Mouse (Mus musculus): ENCODE measurements around the gene Ppm1m. TPM values are rescaled to one million over a fixed set of nuclear protein-coding genes. Genes with fewer than 3 reads are reported as not detected.
"Not testable (repeated sequence)": the region's sequence is repeated elsewhere in the genome, so short reads cannot be mapped to it uniquely, and the experiment has no call there.

Gene Ppm1m
- polyA plus RNA-seq, 1 experiment from 2014 or later: 11.5 TPM

- Histone ChIP-seq H3K36me3 (ENCODE audit: control insufficient read depth, insufficient read depth) (no peaks in the 10 kb centered on the region), H3K9ac (ENCODE audit: low read depth, low read length) (peak within 1 kb of the TSS; percentile 89), H3K9me3 (replicated peaks; ENCODE audit: control insufficient read depth, low read length) (no peaks in the 10 kb centered on the region), H3K4me2 (ENCODE audit: low read depth, low read length) (peak within 1 kb of the TSS; percentile 88), H3K4me3 (ENCODE audit: low read depth, low read length) (peak within 1 kb of the TSS; percentile 91), H3K4me1 (ENCODE audit: control insufficient read depth, low read depth, low read length) (peaks cover 31% of the 10 kb centered on the region), H3K27ac (ENCODE audit: low read length) (peak within 1 kb of the TSS; percentile 95), H3K27me3 (ENCODE audit: control insufficient read depth, insufficient read depth, low read depth, low read length) (no peaks in the 10 kb centered on the region)
- ATAC-seq (ENCODE audit: low read depth): peak; percentile 94
- under 1% methylated on average over 44 of the region's 81 CpGs for WGBS (ENCODE audit: insufficient replicate concordance)
These were observed 28.8 kb downstream of the Ppm1m start, which contains the start of gene Wdr82 for GRCm38 (mm10) chr9:106170556-106171345. Wdr82 (plus strand) TSS chr9:106170928.

DNA sequence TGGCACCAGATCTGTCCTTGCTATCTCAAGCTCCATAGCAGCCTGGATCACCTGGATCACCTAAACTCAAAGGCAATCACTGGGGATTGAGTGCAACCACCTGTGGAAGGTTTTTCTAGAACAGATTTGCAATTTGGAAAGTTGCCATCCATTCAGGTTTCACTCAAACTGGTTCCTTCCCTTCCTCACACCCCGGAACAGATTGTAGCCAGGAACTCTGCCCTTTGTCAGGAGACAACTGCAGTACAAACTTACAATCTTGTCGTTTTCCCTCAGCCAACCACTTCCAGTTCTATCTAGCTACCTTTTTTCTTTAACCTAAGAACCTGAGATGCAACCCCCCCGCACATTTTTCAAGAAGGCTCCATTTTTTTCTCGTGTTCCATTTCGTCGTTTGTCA, 29.6 kb downstream of the Ppm1m start:
- Histone ChIP-seq H3K27ac (ENCODE audit: low read length) (no peak overlapping the region), H3K27me3 (ENCODE audit: control insufficient read depth, insufficient read depth, low read depth, low read length) (no peaks in the 10 kb centered on the region), H3K9me3 (replicated peaks; ENCODE audit: control insufficient read depth, low read length) (no peaks in the 10 kb centered on the region), H3K9ac (ENCODE audit: low read depth, low read length) (no peak overlapping the region), H3K4me3 (ENCODE audit: low read depth, low read length) (no peak overlapping the region), H3K36me3 (ENCODE audit: control insufficient read depth, insufficient read depth) (no peaks in the 10 kb centered on the region), H3K4me2 (ENCODE audit: low read depth, low read length) (no peak overlapping the region), H3K4me1 (ENCODE audit: control insufficient read depth, low read depth, low read length) (peaks cover 26% of the 10 kb centered on the region)
- ATAC-seq (ENCODE audit: low read depth): no peak
- 40% methylated on average over 6 of the region's 6 CpGs for WGBS (ENCODE audit: insufficient replicate concordance)

GRCm38 (mm10) chr9:106169006-106169405, 30.5 kb downstream of the Ppm1m start:
- H3K9me3 ChIP-seq (replicated peaks; ENCODE audit: control insufficient read depth, low read length); H3K27me3 ChIP-seq (ENCODE audit: control insufficient read depth, insufficient read depth, low read depth, low read length); ATAC-seq (ENCODE audit: low read depth); H3K9ac ChIP-seq (ENCODE audit: low read depth, low read length); H3K36me3 ChIP-seq (ENCODE audit: control insufficient read depth, insufficient read depth); H3K4me3 ChIP-seq (ENCODE audit: low read depth, low read length); H3K27ac ChIP-seq (ENCODE audit: low read length); H3K4me2 ChIP-seq (ENCODE audit: low read depth, low read length): not testable (repeated sequence)
- peaks cover 21% of the 10 kb centered on the region for H3K4me1 ChIP-seq (ENCODE audit: control insufficient read depth, low read depth, low read length)
- WGBS (ENCODE audit: insufficient replicate concordance): 59% methylated on average over 1 of the region's 1 CpGs

DNA sequence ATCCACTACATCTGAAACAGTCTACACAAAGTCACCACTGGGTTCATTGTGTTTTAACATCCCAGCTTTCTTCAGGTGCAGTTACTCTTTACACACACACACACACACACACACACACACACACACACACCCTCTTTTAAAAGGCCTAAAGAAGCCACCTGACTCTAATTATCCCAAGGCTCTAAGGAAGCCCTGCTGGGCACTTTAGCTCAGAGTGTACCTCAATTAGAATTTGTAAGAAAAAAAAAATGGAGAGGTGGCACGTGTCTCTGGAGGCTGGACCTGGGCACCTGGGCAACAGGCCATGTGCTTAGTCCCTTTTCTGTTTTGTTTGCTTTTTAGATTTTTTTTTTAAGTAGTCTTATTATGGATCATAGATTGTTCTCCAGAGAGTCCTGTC, 31.8 kb downstream of the Ppm1m start:
- Histone ChIP-seq H3K9ac (ENCODE audit: low read depth, low read length) (no peak overlapping the region), H3K4me2 (ENCODE audit: low read depth, low read length) (no peak overlapping the region), H3K9me3 (replicated peaks; ENCODE audit: control insufficient read depth, low read length) (no peaks in the 10 kb centered on the region), H3K4me1 (ENCODE audit: control insufficient read depth, low read depth, low read length) (peaks cover 11% of the 10 kb centered on the region), H3K4me3 (ENCODE audit: low read depth, low read length) (no peak overlapping the region), H3K27ac (ENCODE audit: low read length) (no peak overlapping the region), H3K36me3 (ENCODE audit: control insufficient read depth, insufficient read depth) (no peaks in the 10 kb centered on the region), H3K27me3 (ENCODE audit: control insufficient read depth, insufficient read depth, low read depth, low read length) (no peaks in the 10 kb centered on the region)
- ATAC-seq (ENCODE audit: low read depth): no peak
- 57% methylated on average over 1 of the region's 1 CpGs for WGBS (ENCODE audit: insufficient replicate concordance)

GRCm38 (mm10) chr9:106167241-106167640, 32.3 kb downstream of the Ppm1m start:
- Histone ChIP-seq H3K4me2 (ENCODE audit: low read depth, low read length) (no peak overlapping the region), H3K4me3 (ENCODE audit: low read depth, low read length) (no peak overlapping the region), H3K9me3 (replicated peaks; ENCODE audit: control insufficient read depth, low read length) (no peaks in the 10 kb centered on the region), H3K9ac (ENCODE audit: low read depth, low read length) (no peak overlapping the region), H3K36me3 (ENCODE audit: control insufficient read depth, insufficient read depth) (no peaks in the 10 kb centered on the region), H3K4me1 (ENCODE audit: control insufficient read depth, low read depth, low read length) (peaks cover 11% of the 10 kb centered on the region), H3K27ac (ENCODE audit: low read length) (no peak overlapping the region), H3K27me3 (ENCODE audit: control insufficient read depth, insufficient read depth, low read depth, low read length) (no peaks in the 10 kb centered on the region)
- no peak for ATAC-seq (ENCODE audit: low read depth)
- 57% methylated on average over 3 of the region's 3 CpGs for WGBS (ENCODE audit: insufficient replicate concordance)

DNA sequence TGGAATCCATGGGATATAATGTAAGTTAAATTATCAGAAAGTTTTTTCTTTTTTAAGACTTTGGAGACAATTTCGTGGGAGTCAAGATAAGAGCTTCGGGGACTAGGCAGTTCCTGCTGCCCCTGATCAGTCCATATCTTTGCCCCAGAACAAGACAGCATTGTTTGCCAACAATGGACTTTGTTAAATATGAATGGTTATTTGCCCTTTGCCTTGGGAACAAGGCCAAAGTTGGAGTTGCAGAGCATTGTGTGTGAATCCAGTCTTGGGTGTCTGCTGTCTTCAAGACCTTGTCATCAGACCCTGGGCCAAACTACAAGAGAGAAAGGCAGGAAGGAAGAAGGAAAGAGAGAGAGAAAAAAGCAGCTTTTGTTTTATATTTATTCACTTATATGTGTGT, 32.8 kb downstream of the Ppm1m start:
- H3K9me3 ChIP-seq (replicated peaks; ENCODE audit: control insufficient read depth, low read length): no peaks in the 10 kb centered on the region
- no peak overlapping the region for H3K27ac ChIP-seq (ENCODE audit: low read length)
- H3K4me1 ChIP-seq (ENCODE audit: control insufficient read depth, low read depth, low read length): peaks cover 11% of the 10 kb centered on the region
- no peak overlapping the region for H3K4me3 ChIP-seq (ENCODE audit: low read depth, low read length)
- ATAC-seq (ENCODE audit: low read depth): no peak
- no peaks in the 10 kb centered on the region for H3K36me3 ChIP-seq (ENCODE audit: control insufficient read depth, insufficient read depth)
- 40% methylated on average over 2 of the region's 2 CpGs for WGBS (ENCODE audit: insufficient replicate concordance)
- H3K4me2 ChIP-seq (ENCODE audit: low read depth, low read length): no peak overlapping the region
- H3K27me3 ChIP-seq (ENCODE audit: control insufficient read depth, insufficient read depth, low read depth, low read length): no peaks in the 10 kb centered on the region; the same call in 1 of the 2 replicates
- H3K9ac ChIP-seq (ENCODE audit: low read depth, low read length): no peak overlapping the region

- H3K27me3 ChIP-seq (ENCODE audit: control insufficient read depth, insufficient read depth, low read depth, low read length): no peaks in the 10 kb centered on the region; the same call in 1 of the 2 replicates
- WGBS (ENCODE audit: insufficient replicate concordance): 46% methylated on average over 5 of the region's 5 CpGs
- peak overlapping the region; percentile 90 for H3K4me2 ChIP-seq (ENCODE audit: low read depth, low read length)
- peak overlapping the region; percentile 74 for H3K9ac ChIP-seq (ENCODE audit: low read depth, low read length)
- H3K4me3 ChIP-seq (ENCODE audit: low read depth, low read length): peak overlapping the region; percentile 81
- no peak for ATAC-seq (ENCODE audit: low read depth)
- no peaks in the 10 kb centered on the region for H3K36me3 ChIP-seq (ENCODE audit: control insufficient read depth, insufficient read depth)
- H3K27ac ChIP-seq (ENCODE audit: low read length): peak overlapping the region; percentile 93
- peaks cover 5% of the 10 kb centered on the region for H3K4me1 ChIP-seq (ENCODE audit: control insufficient read depth, low read depth, low read length)
- H3K9me3 ChIP-seq (replicated peaks; ENCODE audit: control insufficient read depth, low read length): no peaks in the 10 kb centered on the region
These were observed 39.1 kb downstream of the Ppm1m start for GRCm38 (mm10) chr9:106160426-106160825.

- peak overlapping the region; percentile 90 for H3K4me2 ChIP-seq (ENCODE audit: low read depth, low read length)
These were observed 39.7 kb downstream of the Ppm1m start for GRCm38 (mm10) chr9:106159784-106160301.

DNA sequence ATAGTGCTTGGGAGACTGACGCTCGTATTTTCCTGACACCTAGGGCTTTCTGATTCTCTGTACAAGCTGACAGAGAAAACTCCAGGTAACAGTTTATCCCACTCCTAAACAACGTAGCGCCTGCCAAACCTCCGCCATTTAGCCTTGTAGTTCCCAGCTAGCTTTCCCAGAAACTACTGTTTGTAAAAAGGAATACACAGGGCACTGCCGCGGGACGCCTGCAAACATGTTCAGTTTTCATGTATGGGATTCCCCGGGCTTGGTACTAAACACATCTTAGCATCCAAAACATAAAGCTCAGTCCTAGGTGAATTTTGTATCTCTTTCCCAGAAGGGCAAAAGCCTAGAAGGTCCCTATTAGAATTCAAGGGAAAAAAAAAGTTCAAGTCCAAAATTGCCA, 40.3 kb downstream of the Ppm1m start:
- Histone ChIP-seq H3K4me3 (ENCODE audit: low read depth, low read length) (peak overlapping the region; percentile 81; the same call in 1 of the 2 replicates), H3K9me3 (replicated peaks; ENCODE audit: control insufficient read depth, low read length) (no peaks in the 10 kb centered on the region), H3K36me3 (ENCODE audit: control insufficient read depth, insufficient read depth) (no peaks in the 10 kb centered on the region), H3K27me3 (ENCODE audit: control insufficient read depth, insufficient read depth, low read depth, low read length) (no peaks in the 10 kb centered on the region; the same call in 1 of the 2 replicates), H3K4me1 (ENCODE audit: control insufficient read depth, low read depth, low read length) (peaks cover 5% of the 10 kb centered on the region), H3K27ac (ENCODE audit: low read length) (no peak overlapping the region), H3K9ac (ENCODE audit: low read depth, low read length) (no peak overlapping the region), H3K4me2 (ENCODE audit: low read depth, low read length) (peak overlapping the region; percentile 90)
- 87% methylated on average over 9 of the region's 9 CpGs for WGBS (ENCODE audit: insufficient replicate concordance)
- no peak for ATAC-seq (ENCODE audit: low read depth)

More at GRCm38 (mm10) chr9:106159784-106160301, 39.7 kb downstream of the Ppm1m start:
- Histone ChIP-seq H3K9me3 (replicated peaks; ENCODE audit: control insufficient read depth, low read length) (no peaks in the 10 kb centered on the region), H3K36me3 (ENCODE audit: control insufficient read depth, insufficient read depth) (no peaks in the 10 kb centered on the region), H3K27me3 (ENCODE audit: control insufficient read depth, insufficient read depth, low read depth, low read length) (no peaks in the 10 kb centered on the region; the same call in 1 of the 2 replicates), H3K4me1 (ENCODE audit: control insufficient read depth, low read depth, low read length) (peaks cover 5% of the 10 kb centered on the region), H3K4me3 (ENCODE audit: low read depth, low read length) (peak overlapping the region; percentile 81), H3K9ac (ENCODE audit: low read depth, low read length) (peak overlapping the region; percentile 74), H3K27ac (ENCODE audit: low read length) (peak overlapping the region; percentile 93)
- peak; percentile 68 for ATAC-seq (ENCODE audit: low read depth)
- under 1% methylated on average over 24 of the region's 24 CpGs for WGBS (ENCODE audit: insufficient replicate concordance)
